In genomic region chr19:18631644-18632219, GRCm38 (mm10) we compare ENCODE assay signal across 8 mouse cellular contexts. TPM values are rescaled to one million over a fixed set of nuclear protein-coding genes. Genes with fewer than 3 reads are reported as not detected.
DNase-seq lines count a peak whose midpoint lies in the region; ATAC-seq lines count a peak whose summit lies in the region.

Ostf1 (minus strand) TSS chr19:18631823.
Nmrk1 (plus strand) TSS chr19:18631950.

- H3K36me3 ChIP-seq in forebrain, embryonic 14.5 days (ENCODE audit: control insufficient read depth, insufficient read depth, low read length): no peaks in the 10 kb centered on the region
- no peaks in the 10 kb centered on the region for H3K36me3 ChIP-seq in neural tube, embryonic 15.5 days

- H3K27me3 ChIP-seq in forebrain, embryonic 14.5 days (replicated peaks; ENCODE audit: control insufficient read depth, insufficient read depth, low read length): no peaks in the 10 kb centered on the region
- 0 out of 2 replicates have a peak, but pooled peaks cover 7% of the 10 kb centered on the region for H3K27me3 ChIP-seq in neural tube, embryonic 15.5 days (replicated peaks)

- H3K9me3 ChIP-seq in forebrain, embryonic 14.5 days (replicated peaks; ENCODE audit: control insufficient read depth, low read length): no peaks in the 10 kb centered on the region
- no peaks in the 10 kb centered on the region for H3K9me3 ChIP-seq in neural tube, embryonic 15.5 days (replicated peaks)

- no peak within 1 kb of the TSS for H3K27ac ChIP-seq in forebrain, embryonic 14.5 days (ENCODE audit: low read depth, low read length)
- H3K27ac ChIP-seq in neural tube, embryonic 15.5 days (replicated peaks): peak within 1 kb of the TSS; percentile 77

- peak; percentile 99 for ATAC-seq in forebrain, embryonic 14.5 days
- peak; percentile 99 for ATAC-seq in neural tube, embryonic 15.5 days (ENCODE audit: low FRiP score)

- peak within 1 kb of the TSS; percentile 64 for H3K4me3 ChIP-seq in forebrain, embryonic 14.5 days (ENCODE audit: low read depth, low read length)
- peak within 1 kb of the TSS; percentile 92 for H3K4me3 ChIP-seq in neural tube, embryonic 15.5 days (replicated peaks)

- WGBS in forebrain, embryonic 14.5 days: under 1% methylated on average over 47 of the region's 51 CpGs
- WGBS in neural tube, embryonic 15.5 days: under 1% methylated on average over 50 of the region's 51 CpGs

- intact Hi-C loops in heart, postnatal 14 days (cut with DNase I): loop anchor here (2.0 to 5.0 kb wide), 2 partner anchors 15 to 41 kb away; partner anchors contain the start of gene Carnmt1

- H3K4me2 ChIP-seq in forebrain, embryonic 14.5 days (ENCODE audit: low read length): peak within 1 kb of the TSS; percentile 90
- peak within 1 kb of the TSS; percentile 99 for H3K4me2 ChIP-seq in neural tube, embryonic 15.5 days

- peak; percentile 85 for DNase-seq in ES-CJ7 (ENCODE audit: low read depth, low spot score)
- peak; percentile 97 for DNase-seq in cerebellum, adult 11 months
- peak; percentile 94 for DNase-seq in forebrain, embryonic 14.5 days (ENCODE audit: low spot score)
- peak; percentile 98 to 100 for DNase-seq in heart, postnatal 14 days
- peak; percentile 94 for DNase-seq in layer of hippocampus, adult 11-12 months (ENCODE audit: low spot score)
- DNase-seq in lung, adult 18-20 months: peak; percentile 98 to 99
- DNase-seq in testis, postnatal 14 days (ENCODE audit: low spot score): peak; percentile 97

- 0 out of 2 replicates have a peak, but pooled peaks cover 2% of the 10 kb centered on the region for H3K4me1 ChIP-seq in forebrain, embryonic 14.5 days (ENCODE audit: control insufficient read depth, insufficient read depth, low read length)
- peaks cover 17% of the 10 kb centered on the region for H3K4me1 ChIP-seq in neural tube, embryonic 15.5 days

- H3K9ac ChIP-seq in forebrain, embryonic 14.5 days (ENCODE audit: low read length): peak within 1 kb of the TSS; percentile 69
- peak within 1 kb of the TSS; percentile 66 for H3K9ac ChIP-seq in neural tube, embryonic 15.5 days (replicated peaks)

RNA-seq across cellular contexts. Expression of gene Ostf1, which starts in this region (rescaled TPM):
- 39.7 and 40.6 TPM in 2 replicates for polyA plus RNA-seq in forebrain, embryonic 14.5 days (2014; fragmentation: Nextera tagmentation; extraction: Ambion mirVana)
- 10 to 100 TPM; 46.5 to 52.2 TPM for total RNA-seq in heart, postnatal 14 days (2021)
- polyA plus RNA-seq in neural tube, embryonic 15.5 days (2015; fragmentation: Nextera tagmentation; extraction: Ambion mirVana): 43.9 and 55.2 TPM in 2 replicates

RNA-seq across cellular contexts. Expression of gene Nmrk1, which starts in this region (rescaled TPM):
- 2.1 and 2.2 TPM in 2 replicates for polyA plus RNA-seq in forebrain, embryonic 14.5 days (2014; fragmentation: Nextera tagmentation; extraction: Ambion mirVana)
- total RNA-seq in heart, postnatal 14 days (2021): 1 to 10 TPM; 3.9 to 4.0 TPM
- 8.3 and 10.1 TPM in 2 replicates for polyA plus RNA-seq in neural tube, embryonic 15.5 days (2015; fragmentation: Nextera tagmentation; extraction: Ambion mirVana)
